Mouse (Mus musculus): Measurements from ENCODE around the gene Zfp770. TPM values are rescaled to one million over a fixed set of nuclear protein-coding genes. Genes with fewer than 3 reads are reported as not detected.
"Not testable (repeated sequence)": the region's sequence is repeated elsewhere in the genome, so short reads cannot be mapped to it uniquely, and the experiment has no call there.

Zfp770 gene
- total and polyA plus RNA-seq, 2 experiments from 2014 or later = 6.2 to 13.3 TPM

DNA sequence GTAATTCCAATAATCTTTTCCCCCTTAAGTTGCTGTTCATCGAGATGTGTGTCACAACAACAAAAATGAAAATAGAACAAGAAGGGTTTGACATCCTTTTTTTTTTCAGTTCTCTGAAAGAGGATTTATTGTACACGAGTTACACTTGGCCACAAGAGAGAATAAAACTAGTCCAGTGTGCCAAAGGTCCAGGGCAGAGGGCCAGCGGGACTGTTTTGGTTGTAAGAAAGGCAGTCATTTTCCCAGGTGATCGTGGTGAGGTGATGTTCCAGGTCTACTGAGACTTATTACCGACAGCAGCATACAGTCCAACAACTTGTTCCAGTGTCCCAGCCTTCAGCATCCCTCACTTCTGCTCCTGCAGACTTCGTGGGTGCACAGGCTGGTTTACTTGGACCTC, 3.8 kb upstream of the Zfp770 start:
- Histone ChIP-seq H3K27me3 (ENCODE audit: insufficient read depth, low read length) (no peaks in the 10 kb centered on the region), H3K9me3 (ENCODE audit: low read length) (no peaks in the 10 kb centered on the region), H3K27ac (no peak overlapping the region), H3K4me3 (ENCODE audit: low read length) (no peak overlapping the region), H3K4me2 (ENCODE audit: low read depth, low read length) (no peak overlapping the region), H3K36me3 (ENCODE audit: insufficient read depth, low read length) (no peaks in the 10 kb centered on the region), H3K4me1 (ENCODE audit: insufficient read depth, low read length) (0 out of 2 replicates have a peak, but pooled peaks cover 3% of the 10 kb centered on the region), H3K9ac (replicated peaks; ENCODE audit: low read length) (no peak overlapping the region)
- no peak for TF ChIP-seq CTCF (IDR thresholded peaks at IDR 0.05; ENCODE audit: low read depth)
- no peak for DNase-seq (ENCODE audit: low spot score)
- WGBS = 70% methylated on average over 6 of the region's 6 CpGs
- ATAC-seq = no peak

DNA sequence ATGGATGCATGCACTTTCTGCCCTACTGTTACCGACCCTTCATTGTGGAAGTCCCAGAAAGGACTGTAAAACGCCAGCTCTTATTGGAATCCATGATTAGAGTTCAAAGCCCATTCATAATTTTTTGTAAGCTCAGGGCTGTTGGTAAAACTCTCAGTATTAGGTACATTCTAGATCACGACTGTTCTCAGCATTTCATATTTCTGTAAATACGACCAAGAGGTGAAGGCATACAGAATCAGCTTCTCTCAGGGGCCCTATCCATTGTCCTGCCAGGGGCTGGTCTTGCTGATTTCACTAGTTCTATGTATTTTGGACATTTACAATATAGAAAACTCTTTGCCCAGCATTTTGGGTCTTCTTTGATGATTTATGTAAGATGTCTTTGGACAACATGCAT, 305 bp upstream of the Zfp770 start:
- ATAC-seq (no peak; the same call in 1 of the 2 replicates), DNase-seq (ENCODE audit: low spot score) (no peak)
- 0 out of 2 replicates have a peak, but pooled peaks cover 6% of the 10 kb centered on the region for H3K4me1 ChIP-seq (ENCODE audit: insufficient read depth, low read length)
- WGBS = 29% methylated on average over 4 of the region's 4 CpGs
- H3K4me2 ChIP-seq (ENCODE audit: low read depth, low read length) = peak overlapping the region; percentile 86
- H3K27me3 ChIP-seq (ENCODE audit: insufficient read depth, low read length) = no peaks in the 10 kb centered on the region
- H3K4me3 ChIP-seq (ENCODE audit: low read length) = peak overlapping the region; percentile 73
- no peak for TF ChIP-seq CTCF (IDR thresholded peaks at IDR 0.05; ENCODE audit: low read depth)
- H3K36me3 ChIP-seq (ENCODE audit: insufficient read depth, low read length) = no peaks in the 10 kb centered on the region
- H3K9me3 ChIP-seq (ENCODE audit: low read length) = no peaks in the 10 kb centered on the region
- H3K27ac ChIP-seq = peak overlapping the region; percentile 79
- peak overlapping the region; percentile 77 for H3K9ac ChIP-seq (replicated peaks; ENCODE audit: low read length)

DNA sequence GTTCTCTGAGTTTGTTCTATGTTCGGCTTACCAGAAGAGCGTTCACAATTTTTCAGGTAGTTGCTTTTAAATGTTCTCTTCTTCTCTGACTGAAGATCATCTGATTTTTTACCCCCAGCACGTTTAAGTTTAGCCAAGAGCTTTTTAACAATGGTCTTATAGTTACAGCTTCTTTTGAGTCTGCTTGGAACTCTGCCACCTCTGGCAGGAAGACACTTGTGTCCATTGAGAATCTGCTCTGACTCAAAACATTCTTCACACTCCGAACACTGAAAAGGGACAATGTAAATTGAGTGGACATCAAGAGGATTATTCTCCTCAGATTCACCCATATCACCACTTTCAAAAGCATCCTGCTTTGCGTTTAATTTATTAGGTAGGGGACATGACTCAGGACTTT, 4.8 kb downstream of the Zfp770 start:
- H3K9ac ChIP-seq (replicated peaks; ENCODE audit: low read length) = no peak overlapping the region
- H3K27me3 ChIP-seq (ENCODE audit: insufficient read depth, low read length) = no peaks in the 10 kb centered on the region
- no peak for ATAC-seq
- no peak overlapping the region for H3K27ac ChIP-seq
- H3K9me3 ChIP-seq (ENCODE audit: low read length) = no peaks in the 10 kb centered on the region
- H3K36me3 ChIP-seq (ENCODE audit: insufficient read depth, low read length) = peaks cover 8% of the 10 kb centered on the region
- no peak overlapping the region for H3K4me2 ChIP-seq (ENCODE audit: low read depth, low read length)
- TF ChIP-seq CTCF (IDR thresholded peaks at IDR 0.05; ENCODE audit: low read depth) = no peak
- no peak overlapping the region for H3K4me3 ChIP-seq (ENCODE audit: low read length)
- WGBS = 68% methylated on average over 5 of the region's 5 CpGs
- 0 out of 2 replicates have a peak, but pooled peaks cover 6% of the 10 kb centered on the region for H3K4me1 ChIP-seq (ENCODE audit: insufficient read depth, low read length)
- peak; percentile 59 for DNase-seq (ENCODE audit: low spot score)

DNA sequence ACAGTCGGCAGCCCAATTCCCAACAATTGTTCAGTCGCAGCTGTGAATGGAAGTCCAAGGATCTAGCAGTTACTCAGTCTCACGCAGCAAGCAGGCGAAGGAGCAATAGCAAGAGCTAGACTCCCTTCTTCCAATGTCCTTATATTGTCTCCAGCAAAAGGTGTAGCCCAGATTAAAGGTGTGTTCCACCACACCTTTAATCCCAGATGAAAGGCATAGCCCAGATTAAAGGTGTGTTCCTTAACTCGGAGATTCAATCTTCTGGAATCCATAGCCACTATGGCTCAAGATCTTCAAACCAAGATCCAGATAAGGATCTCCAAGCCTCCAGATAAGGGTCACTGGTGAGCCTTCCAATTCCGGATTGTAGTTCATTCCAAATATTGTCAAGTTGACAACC, 14.3 kb downstream of the Zfp770 start, which contains the start of gene Aqr:
TSS of gene Aqr (minus strand) at position 101 of the 400 bp plus-strand sequence.
- not testable (repeated sequence) for H3K36me3 ChIP-seq (ENCODE audit: insufficient read depth, low read length); H3K4me1 ChIP-seq (ENCODE audit: insufficient read depth, low read length); H3K9ac ChIP-seq (replicated peaks; ENCODE audit: low read length); ATAC-seq; H3K4me3 ChIP-seq (ENCODE audit: low read length); H3K9me3 ChIP-seq (ENCODE audit: low read length); H3K4me2 ChIP-seq (ENCODE audit: low read depth, low read length); H3K27ac ChIP-seq; DNase-seq (ENCODE audit: low spot score); H3K27me3 ChIP-seq (ENCODE audit: insufficient read depth, low read length)
- WGBS = 93% methylated on average over 1 of the region's 6 CpGs

DNA sequence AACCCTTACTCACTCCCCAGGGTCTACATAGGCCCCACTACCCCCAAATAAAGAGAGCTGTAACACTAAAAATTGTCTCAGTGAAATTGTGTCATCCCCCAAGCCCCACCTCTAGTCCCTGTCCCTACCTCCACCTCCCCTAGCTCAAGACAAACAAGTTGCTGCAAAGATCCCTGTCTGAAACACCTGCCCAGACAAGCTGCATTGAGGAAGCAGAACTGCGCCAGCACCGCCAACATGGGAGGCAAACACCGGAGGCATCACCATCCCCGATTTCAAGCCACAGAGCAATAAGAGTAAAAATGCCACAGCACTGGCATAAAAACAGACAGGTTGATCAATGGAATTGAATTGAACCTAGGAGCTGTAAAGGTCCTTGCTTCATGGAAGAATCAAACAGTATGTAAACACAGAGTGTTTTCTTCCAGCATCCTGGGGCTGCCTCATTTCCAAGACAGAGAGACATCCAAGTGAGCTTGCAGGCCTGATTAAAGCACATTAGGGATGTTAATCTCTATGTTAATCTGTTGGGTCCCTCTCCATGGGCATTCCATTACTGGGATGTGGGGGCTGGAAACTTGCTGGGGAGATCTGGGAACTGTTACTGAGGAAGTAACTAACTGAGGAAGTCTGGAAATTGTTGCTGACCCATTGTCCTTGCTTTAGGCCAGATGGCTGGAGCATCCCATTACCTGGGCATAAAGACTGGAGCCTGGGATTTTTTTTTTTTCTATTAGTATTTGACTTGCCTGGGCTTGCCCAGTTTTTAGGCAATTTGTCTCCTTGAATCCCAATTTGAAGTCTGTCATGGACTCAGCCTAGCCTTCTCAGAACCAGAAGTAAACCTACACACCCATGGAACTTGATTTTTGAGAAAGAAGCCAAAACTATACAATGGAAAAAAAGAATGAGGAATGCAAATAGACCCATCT, 23.2 kb downstream of the Zfp770 start:
- Histone ChIP-seq H3K4me3 (ENCODE audit: low read length) (no peak overlapping the region), H3K36me3 (ENCODE audit: insufficient read depth, low read length) (no peaks in the 10 kb centered on the region), H3K27ac (no peak overlapping the region), H3K9ac (replicated peaks; ENCODE audit: low read length) (no peak overlapping the region), H3K4me1 (ENCODE audit: insufficient read depth, low read length) (peaks cover 8% of the 10 kb centered on the region), H3K27me3 (ENCODE audit: insufficient read depth, low read length) (no peaks in the 10 kb centered on the region), H3K9me3 (ENCODE audit: low read length) (no peaks in the 10 kb centered on the region), H3K4me2 (ENCODE audit: low read depth, low read length) (no peak overlapping the region)
- DNase-seq (ENCODE audit: low spot score) (no peak), ATAC-seq (no peak)
- WGBS = 49% methylated on average over 4 of the region's 4 CpGs
- TF ChIP-seq CTCF (IDR thresholded peaks at IDR 0.05; ENCODE audit: low read depth) = no peak

DNA sequence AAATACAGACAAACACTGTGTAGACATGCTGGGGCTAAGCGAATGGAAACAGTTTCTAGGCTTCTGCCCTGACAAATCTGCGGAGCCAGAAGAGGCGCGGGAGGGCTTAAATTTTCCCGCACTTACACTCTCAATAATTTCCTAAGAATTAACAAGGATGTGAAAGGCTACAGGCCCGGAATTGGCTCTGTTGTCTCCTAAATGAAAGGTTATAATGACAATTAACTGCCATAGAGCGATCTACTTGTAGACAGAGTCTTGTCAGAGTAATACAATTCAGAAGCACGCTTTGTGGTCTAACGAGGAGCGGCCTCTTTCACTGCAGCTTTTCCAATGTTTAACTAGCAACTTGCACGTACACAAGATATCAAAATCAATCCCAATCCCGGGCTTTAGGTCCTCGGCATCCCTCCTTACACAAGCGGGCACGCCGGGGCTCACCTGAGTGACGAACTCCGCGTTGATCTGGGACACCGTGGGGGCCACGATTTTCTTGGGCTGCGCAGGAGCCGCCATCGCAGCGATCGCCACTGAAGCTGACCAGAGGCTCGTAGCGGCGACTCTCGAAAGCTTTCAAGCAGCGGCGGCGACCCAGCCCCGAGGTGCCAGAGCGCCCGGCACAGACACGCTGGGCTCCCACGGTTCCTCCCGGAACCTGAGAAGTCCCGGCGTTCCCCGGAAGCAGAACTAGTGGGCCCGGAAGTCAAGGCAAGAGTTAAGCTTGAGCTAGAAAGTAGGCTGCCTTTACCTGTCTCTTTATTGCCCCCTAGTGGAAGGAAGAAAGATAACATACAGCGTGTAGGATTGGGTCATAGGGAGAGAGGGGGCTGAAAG, 26.4 kb downstream of the Zfp770 start:
- TF ChIP-seq CTCF (IDR thresholded peaks at IDR 0.05; ENCODE audit: low read depth) = peak; percentile 91
- DNase-seq (ENCODE audit: low spot score) (peak; percentile 93), ATAC-seq (peak; percentile 98)
- WGBS = under 1% methylated on average over 44 of the region's 44 CpGs
- 0 out of 2 replicates have a peak overlapping the region, but pooled peaks have one; percentile 27 for H3K27ac ChIP-seq
- peak overlapping the region; percentile 74 for H3K9ac ChIP-seq (replicated peaks; ENCODE audit: low read length)
- H3K36me3 ChIP-seq (ENCODE audit: insufficient read depth, low read length) = no peaks in the 10 kb centered on the region
- H3K27me3 ChIP-seq (ENCODE audit: insufficient read depth, low read length) = no peaks in the 10 kb centered on the region
- no peaks in the 10 kb centered on the region for H3K9me3 ChIP-seq (ENCODE audit: low read length)
- peak overlapping the region; percentile 87 for H3K4me3 ChIP-seq (ENCODE audit: low read length)
- H3K4me2 ChIP-seq (ENCODE audit: low read depth, low read length) = peak overlapping the region; percentile 91
- peaks cover 8% of the 10 kb centered on the region for H3K4me1 ChIP-seq (ENCODE audit: insufficient read depth, low read length)

All from hindbrain, postnatal 0 days (tissue).